Mouse (Mus musculus): ENCODE measurements around the gene Setd3. TPM values are rescaled to one million over a fixed set of nuclear protein-coding genes. Genes with fewer than 3 reads are reported as not detected.

Setd3 gene
- 35.6 and 38.0 TPM in 2 replicates for polyA plus RNA-seq (2015; fragmentation: Nextera tagmentation; extraction: Ambion mirVana)

- 0% methylated on average over 8 of the region's 9 CpGs for WGBS (ENCODE audit: insufficient replicate concordance)
- peak within 1 kb of the TSS; percentile 99 for H3K4me3 ChIP-seq (ENCODE audit: low read depth, low read length)
- no peaks in the 10 kb centered on the region for H3K9me3 ChIP-seq (ENCODE audit: low read length)
- ATAC-seq (no peak), DNase-seq (no peak)
- peaks cover 24% of the 10 kb centered on the region for H3K4me1 ChIP-seq (ENCODE audit: insufficient read depth)
- H3K36me3 ChIP-seq (replicated peaks; ENCODE audit: insufficient read depth, low read length), result peaks cover 12% of the 10 kb centered on the region
- H3K27me3 ChIP-seq (ENCODE audit: insufficient read depth, low read length), result no peaks in the 10 kb centered on the region
- peak within 1 kb of the TSS; percentile 100 for H3K9ac ChIP-seq (replicated peaks)
- H3K4me2 ChIP-seq (ENCODE audit: low read depth, low read length), result peak within 1 kb of the TSS; percentile 94
- H3K27ac ChIP-seq (ENCODE audit: low read depth), result peak within 1 kb of the TSS; percentile 99
- TF ChIP-seq CTCF (IDR thresholded peaks at IDR 0.05; ENCODE audit: low read depth) (no peak), EP300 (IDR thresholded peaks at IDR 0.05; ENCODE audit: low read depth) (no peak)
Measured at GRCm38 (mm10) chr12:108179246-108179320, at the start of gene Setd3. Setd3 (minus strand) TSS chr12:108179314.

GRCm38 (mm10) chr12:108227527-108227926 lies 48.4 kb upstream of the Setd3 start:
- H3K27ac ChIP-seq (ENCODE audit: low read depth), result no peak overlapping the region
- H3K9me3 ChIP-seq (ENCODE audit: low read length), result no peaks in the 10 kb centered on the region
- H3K36me3 ChIP-seq (replicated peaks; ENCODE audit: insufficient read depth, low read length), result no peaks in the 10 kb centered on the region
- no peak for DNase-seq
- H3K4me1 ChIP-seq (ENCODE audit: insufficient read depth), result no peaks in the 10 kb centered on the region
- no peak overlapping the region for H3K9ac ChIP-seq (replicated peaks)
- no peak for TF ChIP-seq EP300 (IDR thresholded peaks at IDR 0.05; ENCODE audit: low read depth)
- no peak for TF ChIP-seq CTCF (IDR thresholded peaks at IDR 0.05; ENCODE audit: low read depth)
- ATAC-seq, result no peak
- H3K4me3 ChIP-seq (ENCODE audit: low read depth, low read length), result no peak overlapping the region
- no peak overlapping the region for H3K4me2 ChIP-seq (ENCODE audit: low read depth, low read length)
- 83% methylated on average over 16 of the region's 16 CpGs for WGBS (ENCODE audit: insufficient replicate concordance)
- H3K27me3 ChIP-seq (ENCODE audit: insufficient read depth, low read length), result no peaks in the 10 kb centered on the region

- TF ChIP-seq EP300 (IDR thresholded peaks at IDR 0.05; ENCODE audit: low read depth) (no peak), CTCF (IDR thresholded peaks at IDR 0.05; ENCODE audit: low read depth) (no peak)
- Histone ChIP-seq H3K27ac (ENCODE audit: low read depth) (no peak overlapping the region), H3K9ac (replicated peaks) (no peak overlapping the region), H3K9me3 (ENCODE audit: low read length) (no peaks in the 10 kb centered on the region), H3K36me3 (replicated peaks; ENCODE audit: insufficient read depth, low read length) (no peaks in the 10 kb centered on the region), H3K27me3 (ENCODE audit: insufficient read depth, low read length) (no peaks in the 10 kb centered on the region), H3K4me3 (ENCODE audit: low read depth, low read length) (no peak overlapping the region), H3K4me2 (ENCODE audit: low read depth, low read length) (no peak overlapping the region), H3K4me1 (ENCODE audit: insufficient read depth) (no peaks in the 10 kb centered on the region)
- WGBS (ENCODE audit: insufficient replicate concordance), result 72% methylated on average over 12 of the region's 12 CpGs
- DNase-seq (no peak), ATAC-seq (no peak)
Measured at GRCm38 (mm10) chr12:108226941-108227340, 47.8 kb upstream of the Setd3 start.

GRCm38 (mm10) chr12:108226216-108226615 lies 47.1 kb upstream of the Setd3 start:
- Histone ChIP-seq H3K9me3 (ENCODE audit: low read length) (no peaks in the 10 kb centered on the region), H3K4me3 (ENCODE audit: low read depth, low read length) (no peak overlapping the region), H3K36me3 (replicated peaks; ENCODE audit: insufficient read depth, low read length) (no peaks in the 10 kb centered on the region), H3K4me1 (ENCODE audit: insufficient read depth) (no peaks in the 10 kb centered on the region), H3K4me2 (ENCODE audit: low read depth, low read length) (no peak overlapping the region), H3K27ac (ENCODE audit: low read depth) (no peak overlapping the region), H3K27me3 (ENCODE audit: insufficient read depth, low read length) (no peaks in the 10 kb centered on the region), H3K9ac (replicated peaks) (no peak overlapping the region)
- no peak for ATAC-seq
- 83% methylated on average over 13 of the region's 13 CpGs for WGBS (ENCODE audit: insufficient replicate concordance)
- no peak for TF ChIP-seq EP300 (IDR thresholded peaks at IDR 0.05; ENCODE audit: low read depth)
- TF ChIP-seq CTCF (IDR thresholded peaks at IDR 0.05; ENCODE audit: low read depth), result no peak
- no peak for DNase-seq

- DNase-seq (no peak), ATAC-seq (no peak)
- no peaks in the 10 kb centered on the region for H3K9me3 ChIP-seq (ENCODE audit: low read length)
- TF ChIP-seq EP300 (IDR thresholded peaks at IDR 0.05; ENCODE audit: low read depth) (no peak), CTCF (IDR thresholded peaks at IDR 0.05; ENCODE audit: low read depth) (no peak)
- H3K27me3 ChIP-seq (ENCODE audit: insufficient read depth, low read length), result no peaks in the 10 kb centered on the region
- 73% methylated on average over 7 of the region's 7 CpGs for WGBS (ENCODE audit: insufficient replicate concordance)
- no peak overlapping the region for H3K4me2 ChIP-seq (ENCODE audit: low read depth, low read length)
- H3K36me3 ChIP-seq (replicated peaks; ENCODE audit: insufficient read depth, low read length), result no peaks in the 10 kb centered on the region
- no peak overlapping the region for H3K27ac ChIP-seq (ENCODE audit: low read depth)
- no peak overlapping the region for H3K4me3 ChIP-seq (ENCODE audit: low read depth, low read length)
- H3K4me1 ChIP-seq (ENCODE audit: insufficient read depth), result no peaks in the 10 kb centered on the region
- H3K9ac ChIP-seq (replicated peaks), result no peak overlapping the region
Measured at GRCm38 (mm10) chr12:108225781-108226180, 46.7 kb upstream of the Setd3 start.

GRCm38 (mm10) chr12:108223357-108223756 lies 44.2 kb upstream of the Setd3 start:
- Histone ChIP-seq H3K4me1 (ENCODE audit: insufficient read depth) (no peaks in the 10 kb centered on the region), H3K27me3 (ENCODE audit: insufficient read depth, low read length) (no peaks in the 10 kb centered on the region), H3K36me3 (replicated peaks; ENCODE audit: insufficient read depth, low read length) (no peaks in the 10 kb centered on the region), H3K27ac (ENCODE audit: low read depth) (no peak overlapping the region), H3K4me2 (ENCODE audit: low read depth, low read length) (no peak overlapping the region), H3K9ac (replicated peaks) (no peak overlapping the region), H3K9me3 (ENCODE audit: low read length) (no peaks in the 10 kb centered on the region), H3K4me3 (ENCODE audit: low read depth, low read length) (no peak overlapping the region)
- no peak for TF ChIP-seq EP300 (IDR thresholded peaks at IDR 0.05; ENCODE audit: low read depth)
- no peak for TF ChIP-seq CTCF (IDR thresholded peaks at IDR 0.05; ENCODE audit: low read depth)
- DNase-seq, result no peak
- ATAC-seq, result no peak
- WGBS (ENCODE audit: insufficient replicate concordance), result 71% methylated on average over 6 of the region's 8 CpGs

- DNase-seq (no peak), ATAC-seq (no peak)
- Histone ChIP-seq H3K4me3 (ENCODE audit: low read depth, low read length) (no peak overlapping the region), H3K9ac (replicated peaks) (no peak overlapping the region), H3K27ac (ENCODE audit: low read depth) (no peak overlapping the region), H3K36me3 (replicated peaks; ENCODE audit: insufficient read depth, low read length) (no peaks in the 10 kb centered on the region), H3K27me3 (ENCODE audit: insufficient read depth, low read length) (no peaks in the 10 kb centered on the region), H3K4me1 (ENCODE audit: insufficient read depth) (no peaks in the 10 kb centered on the region), H3K9me3 (ENCODE audit: low read length) (no peaks in the 10 kb centered on the region), H3K4me2 (ENCODE audit: low read depth, low read length) (no peak overlapping the region)
- WGBS (ENCODE audit: insufficient replicate concordance), result 78% methylated on average over 7 of the region's 7 CpGs
- TF ChIP-seq EP300 (IDR thresholded peaks at IDR 0.05; ENCODE audit: low read depth), result no peak
- TF ChIP-seq CTCF (IDR thresholded peaks at IDR 0.05; ENCODE audit: low read depth), result no peak
Measured at GRCm38 (mm10) chr12:108221712-108222111, 42.6 kb upstream of the Setd3 start.

Data from liver, postnatal 0 days (tissue).